Mouse (Mus musculus) forebrain, embryonic 16.5 days (tissue): Measurements from ENCODE around the gene Cer1. TPM values are rescaled to one million over a fixed set of nuclear protein-coding genes. Genes with fewer than 3 reads are reported as not detected.

Source experiments
- ATAC-seq: fragments of 200-750 bp; cut with Nextera tagmentation; 2 replicates; pipeline ENCODE4 v1.8.0; 2017; ENCODE audit warnings: mild to moderate bottlenecking, moderate library complexity
- H3K27ac ChIP-seq: fragments of 300-500 bp; sonication (generic); 2 replicates; pipeline ENCODE4 v1.5.1; 2014; ENCODE audit warnings: low read length, control low read depth
- H3K27me3 ChIP-seq: fragments of 300-500 bp; sonication (generic); replicated peaks from 2 replicates; pipeline ENCODE4 v1.6.1; 2014; ENCODE audit warnings: low read length; ENCODE audit not compliant: control insufficient read depth, insufficient read depth
- H3K36me3 ChIP-seq: fragments of 300-500 bp; sonication (generic); 2 replicates; pipeline ENCODE4 v1.6.1; 2014; ENCODE audit not compliant: control insufficient read depth, insufficient read depth
- H3K4me1 ChIP-seq: fragments of 300-500 bp; sonication (generic); replicated peaks from 2 replicates; pipeline ENCODE4 v1.6.1; 2014; ENCODE audit warnings: low read length; ENCODE audit not compliant: control insufficient read depth, insufficient read depth
- H3K4me2 ChIP-seq: fragments of 300-500 bp; sonication (generic); 2 replicates; pipeline ENCODE4 v1.6.1; 2014; ENCODE audit warnings: mild to moderate bottlenecking, low read length, control low read depth
- H3K4me3 ChIP-seq: fragments of 300-500 bp; sonication (generic); replicated peaks from 2 replicates; pipeline ENCODE4 v1.5.1; 2014; ENCODE audit warnings: mild to moderate bottlenecking, low read length, control low read depth
- H3K9ac ChIP-seq: fragments of 300-500 bp; sonication (generic); replicated peaks from 2 replicates; pipeline ENCODE4 v1.6.1; 2014; ENCODE audit warnings: low read depth, low read length, control low read depth
- H3K9me3 ChIP-seq: fragments of 300-500 bp; sonication (generic); 2 replicates; pipeline ENCODE4 v1.6.1; 2016; ENCODE audit warnings: low read length; ENCODE audit not compliant: control insufficient read depth
- WGBS: fragments of 180-500 bp; shearing (Covaris S2); extraction: QIAGEN DNeasy Blood & Tissue Kit; methylation state at CpG from one replicate; pipeline ENCODE4 v1.1.7; 2014; 5-methylcytosine and 5-hydroxymethylcytosine counted together
- polyA plus RNA-seq: library from polyadenylated mRNA; unstranded; fragments of >200 nt; fragmentation: Nextera tagmentation; extraction: Ambion mirVana; gene quantifications from 2 replicates; pipeline ENCODE4 v1.2.1, GENCODE M21; 2015

Cer1 gene
- polyA plus RNA-seq, 1 experiment from 2014 or later, result not detected

DNA sequence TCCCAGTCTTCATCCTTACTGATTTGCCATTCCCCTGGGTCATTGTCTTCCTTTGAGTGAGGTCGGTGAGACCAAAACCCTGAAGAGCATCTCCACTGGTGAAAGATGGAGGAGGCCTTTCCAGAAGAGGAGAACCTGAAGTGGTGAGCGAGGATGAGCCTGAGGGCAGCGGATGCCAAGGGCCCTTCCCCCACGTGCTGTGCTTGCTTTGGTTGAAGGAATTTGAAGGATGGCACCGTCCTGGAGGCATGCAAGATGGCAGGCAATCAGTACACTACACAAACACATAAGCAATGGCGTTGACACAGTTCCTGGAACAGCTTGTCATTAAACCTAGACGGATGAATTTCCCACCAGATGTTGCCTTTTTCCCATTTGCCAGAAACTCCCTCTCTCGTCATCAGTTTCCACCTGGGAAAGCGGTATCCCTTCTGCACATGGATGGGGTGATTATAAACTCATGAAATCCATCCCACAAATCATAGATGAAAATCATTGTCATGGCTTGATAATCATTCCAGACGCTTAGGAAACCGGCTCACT lies 29.7 kb upstream of the Cer1 start:
- no peak overlapping the region for H3K4me2 ChIP-seq
- no peaks in the 10 kb centered on the region for H3K9me3 ChIP-seq
- no peak overlapping the region for H3K4me3 ChIP-seq
- no peak for ATAC-seq
- H3K27me3 ChIP-seq, result no peaks in the 10 kb centered on the region
- peak overlapping the region; percentile 78 for H3K27ac ChIP-seq
- H3K4me1 ChIP-seq, result peaks cover 31% of the 10 kb centered on the region
- H3K36me3 ChIP-seq, result no peaks in the 10 kb centered on the region
- 65% methylated on average over 11 of the region's 11 CpGs for WGBS
- no peak overlapping the region for H3K9ac ChIP-seq

- no peak for ATAC-seq
- Histone ChIP-seq H3K4me1 (peaks cover 4% of the 10 kb centered on the region), H3K27me3 (no peaks in the 10 kb centered on the region), H3K4me3 (no peak overlapping the region), H3K9ac (no peak overlapping the region), H3K4me2 (no peak overlapping the region), H3K27ac (no peak overlapping the region), H3K36me3 (no peaks in the 10 kb centered on the region), H3K9me3 (no peaks in the 10 kb centered on the region)
- WGBS, result 91% methylated on average over 10 of the region's 10 CpGs
Observed at GRCm38 (mm10) chr4:82895227-82895626, 10.3 kb upstream of the Cer1 start.

- H3K4me1 ChIP-seq, result peaks cover 4% of the 10 kb centered on the region
- 62% methylated on average over 5 of the region's 5 CpGs for WGBS
- H3K9ac ChIP-seq, result no peak overlapping the region
- no peak overlapping the region for H3K4me2 ChIP-seq
- no peak overlapping the region for H3K27ac ChIP-seq
- no peaks in the 10 kb centered on the region for H3K9me3 ChIP-seq
- H3K4me3 ChIP-seq, result no peak overlapping the region
- no peak for ATAC-seq
- H3K27me3 ChIP-seq, result no peaks in the 10 kb centered on the region
- H3K36me3 ChIP-seq, result no peaks in the 10 kb centered on the region
Observed at GRCm38 (mm10) chr4:82892247-82892646, 7.3 kb upstream of the Cer1 start.

- Histone ChIP-seq H3K4me1 (peaks cover 4% of the 10 kb centered on the region), H3K4me2 (no peak overlapping the region), H3K9me3 (no peaks in the 10 kb centered on the region), H3K9ac (no peak overlapping the region), H3K27me3 (no peaks in the 10 kb centered on the region), H3K36me3 (no peaks in the 10 kb centered on the region), H3K4me3 (no peak overlapping the region), H3K27ac (no peak overlapping the region)
- 67% methylated on average over 2 of the region's 2 CpGs for WGBS
- ATAC-seq, result no peak
Observed at GRCm38 (mm10) chr4:82891566-82891965, 6.6 kb upstream of the Cer1 start.

DNA sequence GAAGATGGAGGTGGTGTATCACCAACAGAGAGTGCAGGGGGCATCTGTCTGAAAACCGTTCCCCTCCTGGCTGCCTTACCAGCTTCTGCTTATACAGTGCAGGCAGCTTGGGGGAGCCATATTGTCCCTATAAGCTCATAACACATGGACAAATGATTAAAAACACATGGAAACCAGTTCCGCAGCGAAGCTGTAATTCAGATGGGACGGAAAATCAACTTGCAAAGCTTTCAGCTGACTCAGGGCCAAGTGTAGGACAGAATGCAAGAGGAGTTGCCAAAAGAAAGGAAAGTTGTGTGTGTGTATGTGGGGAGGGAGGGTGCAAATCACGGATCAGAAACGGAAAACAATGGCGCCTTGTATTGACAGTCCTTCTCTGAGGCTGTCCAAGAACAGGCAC lies 6.1 kb upstream of the Cer1 start:
- Histone ChIP-seq H3K9me3 (no peaks in the 10 kb centered on the region), H3K27ac (no peak overlapping the region), H3K27me3 (no peaks in the 10 kb centered on the region), H3K9ac (no peak overlapping the region), H3K4me3 (no peak overlapping the region), H3K36me3 (no peaks in the 10 kb centered on the region), H3K4me1 (peaks cover 4% of the 10 kb centered on the region), H3K4me2 (no peak overlapping the region)
- ATAC-seq, result peak; percentile 92
- 35% methylated on average over 7 of the region's 7 CpGs for WGBS

DNA sequence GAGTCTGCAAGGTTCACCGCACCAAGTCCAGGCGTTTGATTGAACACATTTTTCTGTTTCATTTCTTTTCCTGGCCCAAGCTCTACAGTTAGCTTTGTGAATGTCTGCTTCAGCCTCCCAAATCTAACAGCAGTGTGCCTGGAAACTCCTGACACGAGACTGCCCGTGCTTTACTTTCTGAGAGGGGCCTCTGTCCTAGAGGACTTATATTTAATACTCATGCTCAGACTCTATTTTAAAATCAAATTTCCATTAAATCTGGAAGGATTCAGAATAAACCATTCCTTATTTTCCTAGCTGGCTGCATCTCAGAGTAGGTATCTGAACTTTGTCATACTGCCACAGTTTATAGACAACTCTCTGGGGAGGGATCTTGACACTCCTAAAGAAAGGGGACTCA lies 5.6 kb upstream of the Cer1 start:
- ATAC-seq, result no peak
- H3K9ac ChIP-seq, result no peak overlapping the region
- 78% methylated on average over 4 of the region's 4 CpGs for WGBS
- H3K9me3 ChIP-seq, result no peaks in the 10 kb centered on the region
- H3K36me3 ChIP-seq, result no peaks in the 10 kb centered on the region
- H3K27me3 ChIP-seq, result no peaks in the 10 kb centered on the region
- no peak overlapping the region for H3K4me2 ChIP-seq
- peaks cover 4% of the 10 kb centered on the region for H3K4me1 ChIP-seq
- H3K4me3 ChIP-seq, result no peak overlapping the region
- no peak overlapping the region for H3K27ac ChIP-seq

- Histone ChIP-seq H3K9ac (no peak overlapping the region), H3K4me2 (no peak overlapping the region), H3K9me3 (no peaks in the 10 kb centered on the region), H3K4me1 (peaks cover 8% of the 10 kb centered on the region), H3K27ac (no peak overlapping the region), H3K4me3 (no peak overlapping the region), H3K27me3 (no peaks in the 10 kb centered on the region), H3K36me3 (no peaks in the 10 kb centered on the region)
- no peak for ATAC-seq
- WGBS, result 59% methylated on average over 2 of the region's 2 CpGs
Observed at GRCm38 (mm10) chr4:82886148-82886547, 1.2 kb upstream of the Cer1 start.

GRCm38 (mm10) chr4:82885535-82885913 lies 576 bp upstream of the Cer1 start:
- Histone ChIP-seq H3K4me3 (no peak overlapping the region), H3K4me1 (peaks cover 7% of the 10 kb centered on the region), H3K4me2 (no peak overlapping the region), H3K36me3 (no peaks in the 10 kb centered on the region), H3K9ac (no peak overlapping the region), H3K9me3 (no peaks in the 10 kb centered on the region), H3K27me3 (no peaks in the 10 kb centered on the region), H3K27ac (no peak overlapping the region)
- 62% methylated on average over 1 of the region's 1 CpGs for WGBS
- ATAC-seq, result no peak

- 84% methylated on average over 9 of the region's 9 CpGs for WGBS
- Histone ChIP-seq H3K27me3 (no peaks in the 10 kb centered on the region), H3K9me3 (no peaks in the 10 kb centered on the region), H3K36me3 (no peaks in the 10 kb centered on the region), H3K9ac (no peak overlapping the region), H3K4me3 (no peak overlapping the region), H3K4me1 (peaks cover 4% of the 10 kb centered on the region; the same call in 1 of the 2 replicates), H3K4me2 (no peak overlapping the region), H3K27ac (no peak overlapping the region)
- ATAC-seq, result no peak
Observed at GRCm38 (mm10) chr4:82882500-82882899, 2.4 kb downstream of the Cer1 start.

DNA sequence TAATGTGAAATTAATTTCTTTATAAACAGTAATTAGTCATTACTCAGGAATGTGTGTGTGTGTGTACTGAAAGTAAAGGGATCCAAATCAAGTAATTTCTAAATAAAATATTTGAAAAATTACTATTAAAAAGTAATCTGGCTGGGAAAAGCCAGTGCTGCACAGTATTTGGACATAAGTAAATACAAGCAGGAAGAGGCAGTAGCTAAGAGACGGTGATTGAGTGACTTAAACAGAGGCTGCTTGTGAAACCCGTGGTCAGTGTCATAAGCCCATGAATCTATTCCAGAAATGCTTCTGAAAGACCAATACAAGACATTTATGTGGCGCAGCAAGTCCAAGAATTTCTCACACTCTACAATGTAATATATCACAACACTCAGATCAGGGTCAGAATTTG lies 3.6 kb downstream of the Cer1 start:
- ATAC-seq, result no peak
- H3K4me2 ChIP-seq, result no peak overlapping the region
- no peaks in the 10 kb centered on the region for H3K9me3 ChIP-seq
- H3K4me3 ChIP-seq, result no peak overlapping the region
- no peak overlapping the region for H3K27ac ChIP-seq
- peaks cover 4% of the 10 kb centered on the region; the same call in 1 of the 2 replicates for H3K4me1 ChIP-seq
- no peaks in the 10 kb centered on the region for H3K27me3 ChIP-seq
- H3K36me3 ChIP-seq, result no peaks in the 10 kb centered on the region
- 80% methylated on average over 3 of the region's 3 CpGs for WGBS
- no peak overlapping the region for H3K9ac ChIP-seq
